Mouse (Mus musculus): ENCODE measurements around the gene Ephb6.

The Ephb6 gene

DNA sequence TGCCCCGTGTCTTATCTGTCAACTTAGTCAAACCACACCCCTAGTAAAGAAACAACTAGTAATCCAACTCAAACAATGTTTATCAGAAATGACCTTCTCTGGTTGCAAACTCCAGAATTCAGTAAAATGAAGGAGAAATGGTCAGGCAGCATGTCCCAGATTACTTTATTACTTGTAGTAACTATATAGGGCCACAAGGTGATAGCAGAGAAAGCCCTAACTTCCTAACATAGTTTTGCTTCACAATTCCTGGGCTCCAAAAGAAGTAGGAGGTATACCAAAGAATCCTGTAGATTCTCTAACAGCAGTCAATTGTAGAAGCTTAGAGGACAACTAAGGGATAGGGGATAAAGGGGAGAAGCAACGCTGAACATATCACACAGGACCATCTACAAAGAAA lies 25.5 kb downstream of the Ephb6 start:
- no peak for DNase-seq

- DNase-seq = no peak
Observed at GRCm38 (mm10) chr6:41631549-41631948, 26.3 kb downstream of the Ephb6 start.

- no peak for DNase-seq
Observed at GRCm38 (mm10) chr6:41635211-41635610, 29.9 kb downstream of the Ephb6 start.

DNA sequence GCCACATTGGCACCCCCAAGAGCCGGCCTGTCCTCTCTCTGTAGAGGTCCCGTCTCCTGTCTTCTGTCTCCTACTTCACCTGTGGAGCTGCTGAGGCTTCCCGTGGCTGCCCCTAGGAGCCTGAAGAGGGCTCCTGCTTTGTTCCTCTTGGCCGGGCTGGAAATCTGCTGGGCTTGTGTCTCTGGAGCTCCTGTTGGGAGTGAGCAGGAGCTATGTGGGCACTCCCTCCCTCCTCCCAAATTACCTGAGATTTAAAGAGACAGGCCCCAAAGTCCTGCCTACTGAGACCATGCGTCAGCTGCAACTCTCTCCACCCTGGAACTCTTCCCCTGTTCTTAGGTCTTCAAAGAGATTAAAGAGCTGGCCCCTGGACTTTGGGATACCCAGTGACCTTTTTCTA lies 30.9 kb downstream of the Ephb6 start, which contains the start of gene Trpv6:
Gene Trpv6, minus strand, starts transcription at position 228 of the 400 bp plus-strand sequence.
- no peak for DNase-seq

DNA sequence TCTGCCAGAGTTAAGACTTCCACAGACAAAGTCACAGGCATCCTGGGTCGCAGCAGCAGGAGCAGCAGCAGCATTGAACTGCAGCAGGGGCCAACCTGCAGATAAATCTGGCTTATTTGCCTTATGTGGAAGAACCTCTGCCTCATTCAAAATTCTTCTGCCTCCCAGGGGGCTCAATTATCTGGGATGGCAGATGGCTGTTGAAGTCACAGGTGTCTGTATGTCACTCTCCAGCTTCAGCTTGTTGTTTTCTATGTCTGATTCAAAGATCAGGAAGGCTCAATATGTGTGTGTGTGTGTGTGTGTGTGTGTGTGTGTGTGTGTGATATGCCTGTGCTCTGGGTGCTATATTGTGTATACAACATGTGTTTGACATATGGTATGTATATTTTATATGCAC lies 32.1 kb downstream of the Ephb6 start:
- DNase-seq = no peak

- no peak for DNase-seq
Observed at GRCm38 (mm10) chr6:41637927-41638506, 32.7 kb downstream of the Ephb6 start.

DNA sequence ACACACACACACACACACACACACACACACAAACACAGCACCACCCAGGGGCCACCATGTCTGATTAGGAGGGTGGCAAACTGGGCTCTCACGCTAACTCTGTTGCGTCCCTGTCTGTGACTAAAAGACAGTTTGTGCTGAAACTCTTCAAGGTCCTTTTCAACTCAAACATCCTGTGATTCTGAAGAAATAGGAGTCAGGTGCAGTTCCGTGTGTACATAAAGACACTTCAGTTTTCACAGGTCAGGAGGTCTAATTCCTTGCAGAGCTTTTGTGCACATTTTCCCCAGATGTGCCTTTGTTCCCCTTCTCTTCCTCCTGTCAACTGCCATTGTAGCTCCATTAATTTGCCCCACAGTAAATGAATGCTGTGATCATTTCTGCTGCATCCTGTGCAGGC lies 35.2 kb downstream of the Ephb6 start:
- no peak for DNase-seq

GRCm38 (mm10) chr6:41641173-41641866 lies 36.0 kb downstream of the Ephb6 start:
- no peak for DNase-seq

DNA sequence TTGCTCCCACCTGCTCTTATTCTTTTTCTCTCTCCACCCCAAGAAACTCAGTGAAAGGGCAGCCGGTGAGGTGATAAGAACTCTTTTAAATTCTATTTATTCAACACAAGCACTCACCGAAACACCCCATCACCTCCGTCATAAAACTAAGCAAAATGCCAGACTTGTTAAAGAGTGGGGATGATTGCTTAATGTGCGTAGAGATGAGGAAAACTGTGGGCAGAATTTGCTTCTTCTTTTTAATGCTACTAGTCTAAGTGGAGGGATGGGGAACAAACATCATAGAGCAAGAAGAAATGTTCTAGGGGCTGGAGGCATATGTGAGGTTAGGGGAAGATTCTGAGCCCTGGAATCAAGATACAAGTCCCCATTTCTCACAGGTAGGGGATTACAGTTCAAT lies 37.5 kb downstream of the Ephb6 start:
- no peak for DNase-seq

GRCm38 (mm10) chr6:41643227-41643626 lies 37.9 kb downstream of the Ephb6 start:
- no peak for DNase-seq

DNA sequence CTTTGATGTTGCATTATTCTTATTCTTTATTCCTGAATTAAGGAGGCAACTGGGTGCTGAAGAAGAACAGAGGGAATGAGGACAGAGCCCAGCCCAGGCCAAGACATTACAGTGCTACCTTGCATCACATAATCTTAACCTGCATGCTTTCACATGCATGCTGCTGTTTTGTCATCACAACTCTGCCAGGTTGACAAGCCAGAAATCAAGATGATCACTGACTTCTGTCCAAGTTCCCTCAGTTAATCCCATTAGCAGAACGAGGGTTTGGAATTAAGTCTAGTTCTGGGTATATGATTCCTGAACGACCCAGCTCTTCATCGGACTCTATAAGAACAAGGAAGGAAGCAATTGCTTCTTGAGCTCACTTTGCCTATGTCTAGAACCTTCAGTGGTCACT lies 40.9 kb downstream of the Ephb6 start:
- no peak for DNase-seq

GRCm38 (mm10) chr6:41646672-41647071 lies 41.4 kb downstream of the Ephb6 start:
- no peak for DNase-seq

GRCm38 (mm10) chr6:41653173-41653572 lies 47.9 kb downstream of the Ephb6 start:
- no peak for DNase-seq

GRCm38 (mm10) chr6:41654648-41655047 lies 49.4 kb downstream of the Ephb6 start:
- DNase-seq = no peak

GRCm38 (mm10) chr6:41658487-41658886 lies 53.2 kb downstream of the Ephb6 start:
- no peak for DNase-seq

DNA sequence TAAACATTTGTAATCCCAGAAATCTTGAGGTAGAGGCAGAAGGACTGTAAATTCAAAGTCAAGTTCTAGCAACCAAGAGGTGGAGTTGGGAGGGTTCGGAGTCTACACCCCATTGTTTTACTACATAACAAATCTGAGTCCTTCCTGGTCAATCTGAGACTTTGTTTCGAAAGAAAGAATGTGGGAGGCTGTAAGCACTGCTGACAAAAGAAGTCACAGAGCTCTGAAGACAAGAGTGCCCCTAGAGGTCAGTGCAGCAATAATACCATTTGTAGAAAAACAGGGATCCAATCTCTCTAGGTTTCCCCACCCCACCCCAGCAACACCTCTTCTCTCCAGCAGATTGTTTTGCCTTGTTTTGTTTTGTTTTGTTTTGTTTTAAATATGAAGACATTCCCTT lies 57.0 kb downstream of the Ephb6 start:
- DNase-seq = no peak

Data from right cerebral cortex, postnatal 4 days (tissue).